Mouse (Mus musculus): Measurements from ENCODE around the gene Endou. TPM values are rescaled to one million over a fixed set of nuclear protein-coding genes. Genes with fewer than 3 reads are reported as not detected.

The Endou gene
- total and polyA plus RNA-seq, 3 experiments, result 0.35 to 0.66 (median 0.38) TPM

DNA sequence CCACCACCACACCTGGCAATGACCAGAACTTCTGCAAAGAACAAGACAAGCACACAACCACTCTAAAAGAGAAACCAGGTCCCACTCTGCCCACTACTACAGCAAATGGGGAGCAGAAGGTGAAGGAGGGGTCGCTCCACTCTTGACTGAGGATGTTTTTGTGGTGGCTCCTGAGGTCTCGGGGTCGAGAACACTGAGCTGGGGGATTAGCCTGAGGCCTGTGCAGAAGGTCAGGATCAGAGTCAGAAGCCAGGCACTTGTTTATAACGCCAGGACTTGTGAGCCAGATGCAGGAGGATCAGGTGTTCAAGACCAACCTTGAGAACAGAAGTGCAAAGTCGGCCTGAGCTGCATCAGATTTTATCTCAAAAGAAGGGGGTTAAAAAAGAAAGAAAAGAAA, 3.6 kb downstream of the Endou start:
- no peak for DNase-seq

- peak; percentile 32 for DNase-seq
These were observed 4.1 kb downstream of the Endou start for GRCm38 (mm10) chr15:97727048-97727447.

DNA sequence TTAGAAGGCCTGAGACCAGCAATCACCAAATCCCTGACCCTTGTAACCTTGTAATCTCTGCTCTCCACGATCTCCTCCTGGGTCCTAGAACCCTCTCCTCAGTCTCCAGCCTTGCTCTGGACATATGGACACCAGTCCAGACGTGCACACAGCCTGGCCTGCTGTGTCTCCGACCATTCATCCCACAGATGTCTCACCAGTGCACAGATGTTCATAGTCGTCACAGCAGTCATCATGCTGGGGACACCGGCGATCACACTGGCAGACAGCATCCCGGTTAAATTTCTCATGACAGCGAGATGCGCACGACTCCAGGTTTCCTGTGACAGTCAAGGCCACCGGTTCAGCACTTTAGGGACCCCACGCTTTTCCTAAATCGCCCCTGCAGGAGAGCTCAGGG, 4.8 kb downstream of the Endou start:
- no peak for DNase-seq

GRCm38 (mm10) chr15:97725198-97725785, 5.8 kb downstream of the Endou start:
- peak; percentile 72 for DNase-seq

DNA sequence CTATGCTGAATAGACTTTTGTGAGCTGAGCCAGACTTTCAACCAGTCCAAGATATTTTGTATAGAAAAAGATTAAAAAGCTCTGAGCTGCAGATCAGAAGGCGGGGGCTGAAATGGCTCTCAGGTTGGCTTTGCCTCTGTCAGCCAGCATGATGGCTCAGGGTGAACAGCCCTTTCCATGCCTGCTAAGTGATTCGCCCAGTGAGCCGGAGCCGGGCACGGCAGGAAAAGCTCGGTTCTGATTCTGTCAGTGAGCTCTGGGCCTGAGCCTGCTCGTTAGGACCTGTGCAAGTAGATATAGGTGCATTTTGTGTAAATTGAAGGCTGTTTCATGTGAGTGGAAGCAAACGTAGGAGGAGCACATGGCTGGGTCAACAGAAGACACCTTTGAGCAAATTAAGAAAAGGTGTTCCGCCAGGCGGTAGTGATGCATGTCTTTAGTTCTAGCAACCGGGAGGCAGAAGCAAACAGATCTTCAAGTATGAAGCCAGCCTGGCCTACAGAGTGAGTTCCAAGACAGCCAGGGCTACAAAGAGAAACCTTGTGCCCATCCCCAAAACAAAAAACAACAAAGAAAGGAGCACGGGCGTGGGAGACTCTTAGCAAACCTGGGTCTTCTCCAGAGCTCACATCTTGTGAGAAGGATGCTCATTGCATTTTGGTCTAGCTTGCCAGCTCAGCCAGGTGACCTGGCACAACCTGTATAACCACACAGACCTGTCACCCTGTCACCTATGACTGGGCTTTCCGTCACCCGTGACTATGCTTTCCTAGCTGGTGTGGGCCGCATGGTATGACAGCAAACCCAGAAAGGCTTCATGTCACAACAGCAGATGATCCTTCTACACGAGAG, 6.6 kb downstream of the Endou start:
- DNase-seq, result no peak

DNA sequence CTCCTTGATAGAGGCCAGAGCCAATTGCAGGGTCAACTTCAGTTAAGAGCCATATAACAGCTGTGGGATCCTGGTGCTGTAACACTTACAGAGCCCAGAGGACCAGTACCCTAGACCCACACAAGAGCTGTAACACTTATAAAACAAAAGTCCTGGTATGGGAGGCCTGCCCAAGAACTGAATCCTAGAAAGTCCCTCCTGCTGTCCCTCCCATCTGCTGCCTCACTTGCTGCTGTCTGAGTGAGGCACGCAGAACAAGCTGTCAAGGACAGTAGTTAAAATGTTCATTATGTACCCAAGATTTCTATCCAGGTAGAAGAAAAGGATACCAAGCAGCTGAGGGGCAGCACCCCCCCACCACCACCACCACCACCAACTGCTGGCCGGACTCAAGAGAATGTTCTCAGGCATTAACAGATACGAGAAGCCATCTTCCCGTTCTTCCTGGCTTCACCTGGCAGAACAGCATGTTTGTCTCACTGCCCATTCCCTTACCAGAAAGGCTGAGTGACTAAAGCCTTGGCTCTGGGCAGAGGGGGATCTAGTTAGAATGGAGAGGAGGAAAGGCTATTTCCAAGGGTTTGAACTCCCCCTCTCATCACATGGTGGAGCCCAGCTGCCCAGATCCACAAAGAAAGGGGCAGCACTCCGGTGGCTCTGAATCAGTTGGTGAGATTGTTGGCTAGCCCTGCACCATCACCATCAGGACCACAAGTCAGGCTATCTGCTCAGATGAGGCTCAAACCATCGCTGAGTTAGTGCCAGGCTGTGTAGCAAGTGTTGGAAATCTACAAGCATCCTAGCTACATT, 7.4 kb downstream of the Endou start:
- no peak for DNase-seq

GRCm38 (mm10) chr15:97721008-97721701, 10.0 kb downstream of the Endou start:
- DNase-seq, result no peak

- peak; percentile 30 for DNase-seq
These were observed 11.0 kb downstream of the Endou start for GRCm38 (mm10) chr15:97720026-97720675.

- no peak for DNase-seq
These were observed 11.6 kb downstream of the Endou start for GRCm38 (mm10) chr15:97719494-97719893.

DNA sequence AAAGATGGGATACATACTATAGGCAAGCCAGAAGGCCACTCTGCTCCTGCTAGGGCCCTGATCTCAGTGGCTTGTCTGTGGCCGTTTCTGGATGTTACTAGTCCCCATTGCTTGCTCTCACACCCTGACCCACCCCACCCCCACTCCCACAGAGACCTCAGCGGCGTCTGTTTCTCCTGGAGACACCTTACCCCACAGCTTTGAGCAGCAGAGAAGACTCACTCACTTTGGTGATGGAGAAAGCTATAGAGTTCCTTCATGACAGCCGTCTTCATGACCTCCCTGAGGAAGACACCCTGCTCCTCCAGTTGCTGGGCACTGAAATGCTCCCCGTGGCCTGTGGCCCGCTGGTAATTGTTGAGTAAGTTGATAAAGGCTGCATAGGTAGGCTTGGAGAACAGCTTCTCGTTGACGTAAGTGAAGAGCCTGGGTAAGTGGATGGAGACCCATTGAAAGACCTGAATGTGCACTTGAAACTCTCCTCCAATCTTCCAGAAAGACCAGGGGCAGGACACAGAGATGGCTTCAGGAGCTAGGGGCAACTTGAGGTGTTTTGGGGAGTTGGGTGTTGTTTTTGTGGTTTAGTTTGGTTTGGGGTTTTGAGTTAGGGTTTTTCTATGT, 12.5 kb downstream of the Endou start:
- DNase-seq, result no peak

GRCm38 (mm10) chr15:97717861-97718534, 13.1 kb downstream of the Endou start:
- DNase-seq, result peak; percentile 65

DNA sequence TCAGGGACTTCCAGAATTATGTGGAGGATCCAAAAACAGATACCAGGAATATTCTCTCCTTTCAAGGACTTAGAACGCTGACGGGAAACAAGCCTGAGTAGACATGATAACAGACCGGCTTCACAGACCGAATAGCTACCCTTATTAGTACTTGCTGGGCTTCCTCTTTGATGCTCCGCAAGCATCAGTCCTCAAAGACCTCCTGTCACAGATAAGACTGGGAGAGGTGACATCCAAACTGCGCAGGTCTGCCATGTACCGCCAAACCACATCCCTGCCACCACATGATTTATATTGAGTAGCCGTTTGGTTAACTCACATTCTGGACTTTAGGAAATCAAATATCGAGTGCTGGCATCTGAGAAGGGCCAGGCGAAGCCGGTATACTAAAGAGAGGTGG, 14.4 kb downstream of the Endou start:
- DNase-seq, result no peak

DNA sequence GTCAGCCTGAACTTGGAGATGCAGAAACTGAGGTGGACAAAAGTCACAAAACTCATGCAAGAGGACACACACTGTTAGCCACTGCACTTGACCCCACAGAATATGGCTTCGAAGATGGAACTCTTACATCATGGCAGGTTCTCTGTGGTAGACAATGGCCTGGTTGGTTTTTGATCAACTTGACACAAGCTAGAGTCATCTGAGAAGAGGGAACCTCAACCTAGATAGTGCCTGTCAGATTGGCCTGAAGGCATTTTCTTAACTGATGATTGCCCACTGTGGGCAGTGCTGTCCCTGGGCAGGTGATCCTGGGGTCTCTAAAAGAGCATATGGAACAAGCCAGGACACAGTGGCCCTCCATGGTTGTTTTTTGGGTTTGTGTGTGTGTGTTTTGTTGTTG, 15.4 kb downstream of the Endou start:
- no peak for DNase-seq

- DNase-seq, result no peak
These were observed 16.1 kb downstream of the Endou start for GRCm38 (mm10) chr15:97715083-97715482.

DNA sequence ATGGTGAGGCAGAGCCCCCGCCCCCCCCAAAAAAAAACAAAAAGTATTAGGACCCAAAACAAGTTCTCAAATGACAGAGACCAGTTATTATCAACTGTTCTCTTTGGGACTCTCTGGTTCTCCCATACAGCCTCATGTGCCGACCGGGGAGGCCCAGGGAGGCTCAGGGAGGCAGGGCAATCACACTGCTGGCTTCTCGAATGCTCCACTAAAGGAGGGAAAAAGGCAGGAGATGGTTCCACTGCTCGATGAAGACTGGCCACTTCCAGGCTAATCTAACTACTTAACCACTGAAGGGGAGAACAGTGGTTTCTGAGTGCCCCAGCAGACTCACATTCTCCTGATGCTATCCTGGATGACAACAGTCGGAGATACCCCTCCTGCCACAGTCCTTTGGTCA, 18.6 kb downstream of the Endou start:
- DNase-seq, result no peak

DNA sequence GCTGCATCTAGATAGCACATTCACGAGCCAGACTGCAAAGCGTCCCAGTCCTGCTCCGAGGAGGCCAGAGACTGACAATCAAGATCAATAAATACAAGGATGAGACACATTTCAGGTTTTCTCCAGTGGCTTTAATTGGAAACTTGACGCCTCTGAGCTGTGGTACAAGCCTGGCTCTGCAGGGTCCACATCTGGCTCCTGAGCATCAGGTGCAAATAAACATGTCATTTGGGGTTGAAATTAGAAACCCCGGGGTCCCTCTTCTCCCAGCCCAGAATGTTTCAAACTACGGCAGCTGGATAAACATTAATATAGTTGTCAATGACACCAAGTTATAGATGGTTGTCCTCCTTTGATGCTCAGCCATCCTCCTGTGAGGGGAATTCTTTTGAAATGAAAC, 20.2 kb downstream of the Endou start:
- DNase-seq, result no peak

DNA sequence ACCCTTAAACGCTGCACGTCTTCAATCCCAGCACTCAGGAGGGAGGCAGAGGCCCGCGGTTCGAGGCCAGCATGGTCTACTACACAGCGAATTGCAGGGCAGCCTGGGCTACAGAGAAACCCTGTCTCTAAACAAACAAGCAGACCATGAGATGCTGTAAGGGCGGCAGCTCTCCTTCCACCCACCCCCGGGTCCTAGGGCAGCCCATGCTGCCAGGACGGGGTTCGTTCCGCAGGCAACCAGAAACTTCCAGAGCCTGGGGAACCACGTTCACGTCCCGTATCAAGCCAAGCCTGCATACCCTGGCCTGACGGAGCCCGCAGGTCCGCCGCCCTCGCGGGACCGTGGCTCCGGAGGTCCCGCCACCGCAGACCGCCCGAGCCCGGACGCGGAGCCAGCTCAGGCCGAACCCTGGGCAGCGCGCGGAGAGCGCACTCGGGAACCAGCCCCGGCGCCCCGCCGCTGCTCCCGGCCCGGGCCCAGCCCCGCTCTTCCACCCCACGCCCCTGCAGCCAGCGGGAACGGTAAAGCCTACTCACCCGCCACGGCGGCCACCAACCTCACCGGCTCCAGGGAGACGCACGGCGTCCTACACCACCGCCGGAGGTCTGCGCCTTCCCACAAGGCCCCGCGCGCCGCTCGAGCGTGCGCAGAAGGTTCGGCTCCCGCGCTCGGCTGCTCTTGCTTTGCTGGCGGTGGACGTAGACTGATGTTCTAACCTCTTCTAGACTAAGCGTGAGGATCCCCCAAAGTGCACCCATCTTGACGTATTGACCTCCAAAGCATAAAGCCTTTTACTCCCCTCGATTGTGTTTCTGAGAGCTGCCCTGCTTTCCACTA, 25.7 kb downstream of the Endou start, which contains the start of gene Rpap3:
TSS of gene Rpap3 (minus strand) at position 615 of the 840 bp plus-strand sequence.
- peak; percentile 94 for DNase-seq

- DNase-seq, result peak; percentile 29
These were observed 34.5 kb downstream of the Endou start for GRCm38 (mm10) chr15:97696616-97697015.

DNA sequence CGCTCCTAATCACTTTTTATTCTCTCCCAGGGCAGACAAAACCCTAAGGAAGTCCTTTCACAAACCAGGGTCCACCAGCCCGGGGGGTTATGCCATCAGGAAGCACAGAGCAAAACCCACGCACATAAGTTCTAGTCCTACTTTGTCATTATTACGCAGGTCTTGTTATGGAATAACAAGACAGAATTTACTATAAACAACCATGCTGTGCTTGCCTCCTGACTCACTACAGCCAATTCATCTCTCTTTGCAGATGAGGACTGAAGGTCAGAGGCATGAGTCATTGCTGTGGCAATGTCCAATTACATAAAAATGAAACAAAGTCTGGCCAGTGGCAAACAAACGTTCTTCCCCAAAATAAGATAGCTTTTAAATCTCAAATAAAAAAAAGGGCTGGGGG, 37.7 kb downstream of the Endou start:
- DNase-seq, result peak; percentile 78

DNA sequence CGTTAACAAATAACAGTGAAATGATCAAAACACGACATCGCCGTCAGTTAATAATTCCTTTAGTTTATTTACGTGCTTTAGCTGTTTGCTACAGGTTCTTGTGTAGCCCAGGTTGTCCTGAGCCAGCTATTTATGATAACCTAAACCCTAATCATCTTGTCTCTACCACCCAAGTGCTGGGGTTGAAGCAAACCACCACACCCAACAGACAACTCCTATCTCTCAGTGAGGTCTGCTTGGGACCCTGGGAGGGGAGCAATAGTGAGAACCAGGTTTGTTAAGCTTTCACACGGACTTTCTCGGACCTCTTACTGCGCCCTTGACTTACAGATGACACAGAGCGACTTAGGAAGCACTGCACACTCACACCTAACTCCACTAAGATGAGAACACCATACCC, 47.0 kb downstream of the Endou start:
- no peak for DNase-seq
